Mouse (Mus musculus): Measurements from ENCODE around the gene Ip6k3. TPM values are rescaled to one million over a fixed set of nuclear protein-coding genes. Genes with fewer than 3 reads are reported as not detected.

Ip6k3 gene
- total and polyA plus RNA-seq, 2 experiments from 2014 or later: 0.06 TPM; not detected in 1

DNA sequence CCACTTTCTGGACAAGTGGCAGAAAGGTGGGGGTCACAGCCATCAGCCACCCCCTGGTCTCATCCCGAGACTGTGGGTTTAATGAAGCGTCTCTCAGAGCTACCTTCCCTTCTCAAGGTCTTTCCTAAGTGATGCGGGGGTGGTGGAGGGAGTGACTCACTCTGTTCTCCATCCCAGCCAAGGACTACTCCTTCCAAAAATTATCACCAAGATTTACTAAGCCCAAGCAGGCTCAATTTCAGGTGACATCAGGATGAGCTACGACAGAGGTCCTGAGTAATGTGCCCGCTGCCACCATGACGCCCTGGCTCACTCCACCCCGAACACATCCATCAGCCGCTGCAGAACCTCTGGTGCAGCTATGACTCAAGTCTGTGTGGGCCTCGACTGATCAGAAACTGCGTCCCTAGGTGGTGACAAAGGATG is 36.3 kb downstream of the Ip6k3 start:
- 81% methylated on average over 10 of the region's 10 CpGs for WGBS

GRCm38 (mm10) chr17:27130246-27130645 is 37.3 kb downstream of the Ip6k3 start:
- no peak for TF ChIP-seq CTCF (IDR thresholded peaks at IDR 0.05; ENCODE audit: low read depth)

More for the DNA sequence above, 36.3 kb downstream of the Ip6k3 start:
- ATAC-seq (no peak), DNase-seq (no peak)
- Histone ChIP-seq H3K9me3 (ENCODE audit: low read length) (no peaks in the 10 kb centered on the region), H3K4me1 (ENCODE audit: insufficient read depth) (peaks cover 11% of the 10 kb centered on the region; the same call in 1 of the 2 replicates), H3K27ac (ENCODE audit: low read depth, low read length) (no peak overlapping the region), H3K27me3 (ENCODE audit: insufficient read depth, low read length) (no peaks in the 10 kb centered on the region), H3K4me2 (ENCODE audit: low read depth) (no peak overlapping the region), H3K36me3 (ENCODE audit: insufficient read depth) (no peaks in the 10 kb centered on the region), H3K9ac (no peak overlapping the region), H3K4me3 (ENCODE audit: low read depth, low read length) (no peak overlapping the region)
- no peak for TF ChIP-seq CTCF (IDR thresholded peaks at IDR 0.05; ENCODE audit: low read depth)

GRCm38 (mm10) chr17:27129819-27130218 is 37.8 kb downstream of the Ip6k3 start:
- WGBS: 85% methylated on average over 7 of the region's 7 CpGs
- DNase-seq (no peak), ATAC-seq (no peak)
- H3K4me3 ChIP-seq (ENCODE audit: low read depth, low read length): no peak overlapping the region
- H3K4me1 ChIP-seq (ENCODE audit: insufficient read depth): peaks cover 11% of the 10 kb centered on the region; the same call in 1 of the 2 replicates
- TF ChIP-seq CTCF (IDR thresholded peaks at IDR 0.05; ENCODE audit: low read depth): no peak
- H3K36me3 ChIP-seq (ENCODE audit: insufficient read depth): 0 out of 2 replicates have a peak, but pooled peaks cover 5% of the 10 kb centered on the region
- no peak overlapping the region for H3K4me2 ChIP-seq (ENCODE audit: low read depth)
- H3K9ac ChIP-seq: 0 out of 2 replicates have a peak overlapping the region, but pooled peaks have one; percentile 6
- H3K27ac ChIP-seq (ENCODE audit: low read depth, low read length): no peak overlapping the region
- no peaks in the 10 kb centered on the region for H3K9me3 ChIP-seq (ENCODE audit: low read length)
- H3K27me3 ChIP-seq (ENCODE audit: insufficient read depth, low read length): no peaks in the 10 kb centered on the region

More at GRCm38 (mm10) chr17:27130246-27130645, 37.3 kb downstream of the Ip6k3 start:
- Histone ChIP-seq H3K4me2 (ENCODE audit: low read depth) (no peak overlapping the region), H3K4me3 (ENCODE audit: low read depth, low read length) (no peak overlapping the region), H3K9me3 (ENCODE audit: low read length) (no peaks in the 10 kb centered on the region), H3K36me3 (ENCODE audit: insufficient read depth) (0 out of 2 replicates have a peak, but pooled peaks cover under 1% of the 10 kb centered on the region), H3K9ac (0 out of 2 replicates have a peak overlapping the region, but pooled peaks have one; percentile 6), H3K27ac (ENCODE audit: low read depth, low read length) (no peak overlapping the region), H3K27me3 (ENCODE audit: insufficient read depth, low read length) (no peaks in the 10 kb centered on the region), H3K4me1 (ENCODE audit: insufficient read depth) (peaks cover 11% of the 10 kb centered on the region; the same call in 1 of the 2 replicates)
- no peak for ATAC-seq
- DNase-seq: no peak
- WGBS: 62% methylated on average over 9 of the region's 9 CpGs

GRCm38 (mm10) chr17:27129291-27129690 is 38.3 kb downstream of the Ip6k3 start:
- Histone ChIP-seq H3K9me3 (ENCODE audit: low read length) (no peaks in the 10 kb centered on the region), H3K4me2 (ENCODE audit: low read depth) (no peak overlapping the region), H3K27me3 (ENCODE audit: insufficient read depth, low read length) (no peaks in the 10 kb centered on the region), H3K9ac (no peak overlapping the region), H3K4me1 (ENCODE audit: insufficient read depth) (peaks cover 11% of the 10 kb centered on the region; the same call in 1 of the 2 replicates), H3K4me3 (ENCODE audit: low read depth, low read length) (no peak overlapping the region), H3K27ac (ENCODE audit: low read depth, low read length) (no peak overlapping the region), H3K36me3 (ENCODE audit: insufficient read depth) (0 out of 2 replicates have a peak, but pooled peaks cover 10% of the 10 kb centered on the region)
- no peak for TF ChIP-seq CTCF (IDR thresholded peaks at IDR 0.05; ENCODE audit: low read depth)
- no peak for ATAC-seq
- no peak for DNase-seq
- WGBS: 55% methylated on average over 13 of the region's 13 CpGs

DNA sequence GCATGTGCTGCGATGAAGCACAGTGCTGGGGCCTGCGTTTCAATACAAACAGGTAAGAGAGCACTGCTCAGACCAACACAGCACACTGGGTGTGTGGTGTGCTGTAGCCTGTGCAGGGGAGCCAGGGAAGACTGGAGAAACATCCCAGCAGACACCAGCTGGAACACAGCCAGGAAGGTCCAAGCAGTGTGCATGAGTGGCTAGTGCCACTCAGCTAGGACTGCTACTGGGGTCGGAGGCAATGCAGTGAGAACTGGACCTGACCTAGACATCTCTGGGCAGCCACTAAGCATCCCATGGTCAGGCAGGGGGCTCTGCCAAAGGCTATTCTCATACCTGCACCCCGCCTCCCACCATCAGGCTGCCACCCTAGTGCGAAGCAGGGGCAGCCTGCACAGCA is 39.4 kb downstream of the Ip6k3 start:
- TF ChIP-seq CTCF (IDR thresholded peaks at IDR 0.05; ENCODE audit: low read depth): no peak
- H3K27me3 ChIP-seq (ENCODE audit: insufficient read depth, low read length): no peaks in the 10 kb centered on the region
- no peak overlapping the region for H3K4me2 ChIP-seq (ENCODE audit: low read depth)
- no peaks in the 10 kb centered on the region for H3K9me3 ChIP-seq (ENCODE audit: low read length)
- 90% methylated on average over 5 of the region's 5 CpGs for WGBS
- H3K4me1 ChIP-seq (ENCODE audit: insufficient read depth): peaks cover 8% of the 10 kb centered on the region; the same call in 1 of the 2 replicates
- H3K27ac ChIP-seq (ENCODE audit: low read depth, low read length): no peak overlapping the region
- ATAC-seq: no peak
- no peak overlapping the region for H3K9ac ChIP-seq
- H3K4me3 ChIP-seq (ENCODE audit: low read depth, low read length): no peak overlapping the region
- DNase-seq: no peak
- H3K36me3 ChIP-seq (ENCODE audit: insufficient read depth): 0 out of 2 replicates have a peak, but pooled peaks cover 16% of the 10 kb centered on the region

GRCm38 (mm10) chr17:27126974-27127373 is 40.6 kb downstream of the Ip6k3 start:
- H3K27me3 ChIP-seq (ENCODE audit: insufficient read depth, low read length): no peaks in the 10 kb centered on the region
- ATAC-seq: no peak
- H3K27ac ChIP-seq (ENCODE audit: low read depth, low read length): no peak overlapping the region
- 85% methylated on average over 10 of the region's 10 CpGs for WGBS
- no peak for TF ChIP-seq CTCF (IDR thresholded peaks at IDR 0.05; ENCODE audit: low read depth)
- H3K9me3 ChIP-seq (ENCODE audit: low read length): no peaks in the 10 kb centered on the region
- H3K9ac ChIP-seq: no peak overlapping the region
- H3K4me2 ChIP-seq (ENCODE audit: low read depth): no peak overlapping the region
- H3K4me1 ChIP-seq (ENCODE audit: insufficient read depth): 0 out of 2 replicates have a peak, but pooled peaks cover 3% of the 10 kb centered on the region
- no peak for DNase-seq
- H3K4me3 ChIP-seq (ENCODE audit: low read depth, low read length): no peak overlapping the region
- H3K36me3 ChIP-seq (ENCODE audit: insufficient read depth): peaks cover 22% of the 10 kb centered on the region; the same call in 1 of the 2 replicates

DNA sequence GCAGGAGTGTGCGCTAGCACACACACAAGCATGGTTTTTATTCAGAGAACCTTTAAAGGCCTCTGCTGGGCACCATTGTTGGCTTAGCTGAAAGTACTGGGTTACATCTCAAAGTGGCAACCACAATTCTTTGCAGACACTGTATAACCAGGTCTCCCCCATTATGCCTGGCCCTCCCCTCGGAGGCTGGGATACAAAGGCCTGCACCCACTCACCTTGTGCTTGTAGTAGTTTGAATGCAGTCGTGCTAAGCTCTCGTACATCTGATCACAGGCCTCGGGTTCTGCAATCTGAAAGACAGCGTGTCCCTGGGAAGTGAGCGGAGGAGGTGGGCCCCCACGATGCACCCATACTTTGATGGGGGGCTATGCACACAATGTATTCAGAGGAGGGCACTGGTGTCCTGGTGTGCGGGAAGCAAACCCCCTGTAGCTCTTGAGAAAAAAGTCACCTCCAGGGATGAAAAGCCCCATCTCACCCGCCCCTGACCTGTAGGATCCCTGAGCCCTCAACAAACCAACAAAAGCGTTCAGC is 41.9 kb downstream of the Ip6k3 start:
- no peak overlapping the region for H3K4me2 ChIP-seq (ENCODE audit: low read depth)
- H3K9me3 ChIP-seq (ENCODE audit: low read length): no peaks in the 10 kb centered on the region
- no peak overlapping the region for H3K4me3 ChIP-seq (ENCODE audit: low read depth, low read length)
- H3K27me3 ChIP-seq (ENCODE audit: insufficient read depth, low read length): no peaks in the 10 kb centered on the region
- WGBS: 78% methylated on average over 11 of the region's 11 CpGs
- peaks cover 28% of the 10 kb centered on the region; the same call in 1 of the 2 replicates for H3K36me3 ChIP-seq (ENCODE audit: insufficient read depth)
- no peak overlapping the region for H3K27ac ChIP-seq (ENCODE audit: low read depth, low read length)
- TF ChIP-seq CTCF (IDR thresholded peaks at IDR 0.05; ENCODE audit: low read depth): no peak
- H3K4me1 ChIP-seq (ENCODE audit: insufficient read depth): peaks cover 7% of the 10 kb centered on the region; the same call in 1 of the 2 replicates
- ATAC-seq: no peak
- no peak for DNase-seq
- H3K9ac ChIP-seq: no peak overlapping the region
